Mouse (Mus musculus): ENCODE measurements at regions not wholly inside any gene's neighbourhood (a gene's known extent, or its start where the extent isn't known, plus 50 kb on each side); places are given as distances from the start of the nearest gene placed in this dataset.
A peak's percentile ranks its signal among the peaks of the same experiment; 100 is the strongest.

DNA sequence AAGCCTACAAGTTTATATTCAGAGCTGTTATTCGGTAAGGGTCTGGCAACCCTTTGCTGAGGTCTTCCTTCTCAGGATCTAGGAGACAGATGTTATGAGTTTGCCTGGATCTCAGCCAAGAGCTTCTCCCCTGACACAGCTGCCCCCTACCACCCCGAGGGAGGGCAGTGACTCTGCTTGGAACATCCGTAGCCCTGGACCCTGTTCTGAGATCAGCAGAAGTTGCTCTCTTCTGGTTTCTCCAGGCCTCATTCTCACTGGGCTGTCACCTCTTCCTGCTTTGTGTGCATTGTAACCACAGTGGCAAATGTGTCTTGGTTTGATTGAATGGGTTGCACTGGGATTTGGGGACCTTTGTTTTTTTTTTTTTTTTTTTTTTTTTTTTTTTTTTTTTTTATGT lies 342.4 kb upstream of the Rnaseh2b start:
- ATAC-seq, result no peak
- Histone ChIP-seq H3K27ac (ENCODE audit: low read length) (no peak overlapping the region), H3K27me3 (replicated peaks; ENCODE audit: insufficient read depth, low read length) (no peaks in the 10 kb centered on the region), H3K36me3 (ENCODE audit: insufficient read depth, low read length) (no peaks in the 10 kb centered on the region), H3K4me3 (ENCODE audit: low read depth, low read length) (no peak overlapping the region), H3K9ac (replicated peaks; ENCODE audit: low read depth) (no peak overlapping the region), H3K9me3 (ENCODE audit: low read length) (no peaks in the 10 kb centered on the region), H3K4me2 (replicated peaks; ENCODE audit: low read depth, low read length) (no peak overlapping the region), H3K4me1 (ENCODE audit: insufficient read depth, low read depth, low read length) (no peaks in the 10 kb centered on the region)
- no peak for DNase-seq (ENCODE audit: low spot score)
- TF ChIP-seq EP300 (IDR thresholded peaks at IDR 0.05), result no peak
- TF ChIP-seq CTCF (IDR thresholded peaks at IDR 0.05), result no peak
- WGBS, result 24% methylated on average over 3 of the region's 3 CpGs

DNA sequence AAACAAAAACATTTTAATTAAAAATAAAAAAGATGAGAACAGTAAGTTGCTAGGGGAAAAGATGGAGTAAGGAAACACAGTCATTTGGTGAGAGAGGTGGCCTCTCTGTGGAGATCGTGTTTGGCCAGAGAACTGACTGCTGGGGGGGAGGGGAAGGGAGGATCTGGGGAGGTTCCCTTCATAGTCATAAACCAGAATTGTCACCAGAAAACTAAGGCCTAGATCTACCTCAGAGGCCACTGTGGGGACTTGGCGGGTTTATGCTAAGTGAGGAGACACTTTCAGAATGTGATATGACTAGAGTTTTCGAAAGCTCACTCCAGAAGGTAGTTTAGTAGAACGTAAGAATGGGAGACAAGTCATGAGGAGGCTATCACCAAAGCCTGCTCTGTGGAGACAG lies 339.4 kb upstream of the Rnaseh2b start:
- Histone ChIP-seq H3K9ac (replicated peaks; ENCODE audit: low read depth) (no peak overlapping the region), H3K4me2 (replicated peaks; ENCODE audit: low read depth, low read length) (no peak overlapping the region), H3K9me3 (ENCODE audit: low read length) (no peaks in the 10 kb centered on the region), H3K4me1 (ENCODE audit: insufficient read depth, low read depth, low read length) (no peaks in the 10 kb centered on the region), H3K27me3 (replicated peaks; ENCODE audit: insufficient read depth, low read length) (no peaks in the 10 kb centered on the region), H3K27ac (ENCODE audit: low read length) (no peak overlapping the region), H3K36me3 (ENCODE audit: insufficient read depth, low read length) (no peaks in the 10 kb centered on the region), H3K4me3 (ENCODE audit: low read depth, low read length) (no peak overlapping the region)
- TF ChIP-seq EP300 (IDR thresholded peaks at IDR 0.05), result no peak
- 92% methylated on average over 4 of the region's 4 CpGs for WGBS
- no peak for ATAC-seq
- DNase-seq (ENCODE audit: low spot score), result no peak

DNA sequence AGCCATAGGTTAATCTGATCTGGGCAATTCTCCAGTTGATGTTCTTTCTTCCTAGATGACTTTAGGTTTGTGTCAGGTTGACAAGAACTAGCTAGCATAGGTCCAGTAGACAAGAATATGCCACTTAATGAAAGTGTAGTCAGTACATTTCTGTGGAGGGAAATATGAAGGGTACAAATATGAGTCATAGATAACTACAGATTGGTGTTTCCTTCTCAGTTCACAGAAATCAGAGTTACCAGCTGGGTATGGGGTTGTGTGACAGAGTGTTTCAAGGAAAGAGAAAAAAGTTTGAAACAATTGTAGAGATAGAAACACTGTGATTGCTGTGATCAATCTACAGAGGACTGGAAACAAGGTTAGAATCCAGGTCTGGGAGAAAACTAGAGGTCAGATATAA lies 337.0 kb upstream of the Rnaseh2b start:
- Histone ChIP-seq H3K9me3 (ENCODE audit: low read length) (no peaks in the 10 kb centered on the region), H3K4me1 (ENCODE audit: insufficient read depth, low read depth, low read length) (no peaks in the 10 kb centered on the region), H3K9ac (replicated peaks; ENCODE audit: low read depth) (no peak overlapping the region), H3K4me2 (replicated peaks; ENCODE audit: low read depth, low read length) (no peak overlapping the region), H3K27ac (ENCODE audit: low read length) (no peak overlapping the region), H3K27me3 (replicated peaks; ENCODE audit: insufficient read depth, low read length) (no peaks in the 10 kb centered on the region), H3K36me3 (ENCODE audit: insufficient read depth, low read length) (no peaks in the 10 kb centered on the region), H3K4me3 (ENCODE audit: low read depth, low read length) (no peak overlapping the region)
- no peak for ATAC-seq
- DNase-seq (ENCODE audit: low spot score), result no peak
- TF ChIP-seq CTCF (IDR thresholded peaks at IDR 0.05), result no peak
- no peak for TF ChIP-seq EP300 (IDR thresholded peaks at IDR 0.05)

DNA sequence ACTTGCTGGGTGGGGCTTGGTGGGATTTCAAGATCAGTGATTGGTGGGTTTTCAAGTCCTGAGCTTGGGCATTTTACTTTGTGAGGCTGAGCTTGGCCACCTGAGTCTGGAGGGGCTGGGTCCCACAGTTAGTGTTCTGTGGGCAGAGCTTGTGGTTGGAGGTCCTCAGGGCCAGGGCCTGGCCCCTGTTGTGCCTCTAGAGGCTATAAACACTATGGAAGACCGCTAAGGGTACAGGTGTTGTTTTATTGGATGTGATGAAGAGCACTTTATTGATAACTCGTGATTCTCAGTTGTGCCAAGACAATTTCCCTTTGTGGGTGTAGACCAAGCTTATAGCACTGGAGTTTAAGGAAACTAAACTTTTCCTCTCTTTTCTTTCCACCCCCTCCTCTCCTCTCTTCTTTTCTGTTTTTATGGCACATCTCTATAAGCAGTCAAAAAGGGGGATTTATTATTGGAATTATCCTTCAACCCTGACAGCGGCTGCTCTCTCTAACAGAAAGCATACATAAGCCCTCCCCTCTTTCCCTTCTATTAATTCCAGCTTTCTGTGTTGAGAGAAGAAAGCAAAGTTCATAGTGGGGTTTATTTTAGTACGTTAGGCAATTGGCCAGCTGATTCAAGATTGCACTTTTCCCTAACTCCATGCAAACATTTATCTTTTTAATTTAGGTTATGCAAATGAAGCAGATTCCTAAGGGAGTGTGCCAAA lies 332.0 kb upstream of the Rnaseh2b start:
- Histone ChIP-seq H3K9me3 (ENCODE audit: low read length) (peaks cover 2% of the 10 kb centered on the region; the same call in 1 of the 2 replicates), H3K27me3 (replicated peaks; ENCODE audit: insufficient read depth, low read length) (no peaks in the 10 kb centered on the region), H3K4me2 (replicated peaks; ENCODE audit: low read depth, low read length) (no peak overlapping the region), H3K9ac (replicated peaks; ENCODE audit: low read depth) (no peak overlapping the region), H3K36me3 (ENCODE audit: insufficient read depth, low read length) (no peaks in the 10 kb centered on the region), H3K27ac (ENCODE audit: low read length) (no peak overlapping the region), H3K4me1 (ENCODE audit: insufficient read depth, low read depth, low read length) (no peaks in the 10 kb centered on the region), H3K4me3 (ENCODE audit: low read depth, low read length) (no peak overlapping the region)
- no peak for TF ChIP-seq CTCF (IDR thresholded peaks at IDR 0.05)
- TF ChIP-seq EP300 (IDR thresholded peaks at IDR 0.05), result no peak
- 73% methylated on average over 4 of the region's 4 CpGs for WGBS
- DNase-seq (ENCODE audit: low spot score) (no peak), ATAC-seq (no peak)

DNA sequence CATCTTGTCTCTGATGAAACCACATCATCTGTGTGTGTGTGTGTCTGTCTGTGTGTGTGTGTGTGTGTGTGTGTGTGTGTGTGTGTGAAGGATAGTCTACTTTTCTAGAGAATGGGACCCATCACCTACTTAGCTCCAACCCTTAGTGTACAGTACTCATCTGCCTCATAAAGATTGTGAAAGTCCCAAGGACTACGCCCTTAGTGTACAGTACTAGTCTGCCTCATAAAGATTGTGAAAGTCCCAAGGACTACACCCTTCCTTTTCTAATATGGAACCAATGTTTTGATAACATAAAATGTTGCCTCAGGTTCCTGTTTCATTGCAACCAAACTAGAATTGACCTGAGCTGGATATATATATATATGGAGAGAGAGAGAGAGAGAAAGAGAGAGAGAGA lies 323.9 kb upstream of the Rnaseh2b start:
- no peaks in the 10 kb centered on the region for H3K4me1 ChIP-seq (ENCODE audit: insufficient read depth, low read depth, low read length)
- H3K36me3 ChIP-seq (ENCODE audit: insufficient read depth, low read length), result no peaks in the 10 kb centered on the region
- H3K9ac ChIP-seq (replicated peaks; ENCODE audit: low read depth), result no peak overlapping the region
- H3K27me3 ChIP-seq (replicated peaks; ENCODE audit: insufficient read depth, low read length), result no peaks in the 10 kb centered on the region
- TF ChIP-seq EP300 (IDR thresholded peaks at IDR 0.05) (peak; percentile 58), CTCF (IDR thresholded peaks at IDR 0.05) (no peak)
- no peak overlapping the region for H3K4me2 ChIP-seq (replicated peaks; ENCODE audit: low read depth, low read length)
- peak; percentile 66 for ATAC-seq
- no peak overlapping the region for H3K27ac ChIP-seq (ENCODE audit: low read length)
- WGBS, result 83% methylated on average over 1 of the region's 1 CpGs
- no peak overlapping the region for H3K4me3 ChIP-seq (ENCODE audit: low read depth, low read length)
- DNase-seq (ENCODE audit: low spot score), result peak; percentile 13
- no peaks in the 10 kb centered on the region for H3K9me3 ChIP-seq (ENCODE audit: low read length)

DNA sequence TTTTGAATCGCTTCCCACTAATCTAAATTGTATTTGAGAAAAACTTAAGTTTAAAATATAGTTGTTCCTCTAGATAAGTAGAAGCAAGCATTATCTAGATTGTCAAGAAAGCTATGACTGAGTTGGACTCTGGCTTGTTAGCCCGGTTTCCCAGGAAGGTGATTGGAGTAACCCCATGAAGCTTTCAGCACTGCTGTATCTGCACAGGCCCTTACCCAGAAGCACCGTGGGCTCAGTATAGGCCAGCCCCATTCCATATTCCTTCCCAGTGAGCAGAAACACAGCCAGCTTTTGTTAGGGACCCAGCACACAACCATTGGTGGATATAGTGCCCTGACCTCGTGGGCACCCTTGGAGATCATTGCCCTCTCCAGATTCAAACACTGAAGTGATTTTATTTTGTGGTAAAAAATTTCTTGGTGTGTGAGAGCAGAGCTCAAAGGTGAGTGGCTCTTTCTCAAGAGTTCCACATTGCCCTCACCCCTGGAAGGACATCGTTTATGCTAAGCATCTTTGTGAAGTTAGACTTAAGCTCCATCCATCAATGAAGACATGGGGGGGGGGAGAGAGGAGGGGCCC lies 323.3 kb upstream of the Rnaseh2b start:
- H3K27me3 ChIP-seq (replicated peaks; ENCODE audit: insufficient read depth, low read length), result no peaks in the 10 kb centered on the region
- no peak for DNase-seq (ENCODE audit: low spot score)
- no peak overlapping the region for H3K4me2 ChIP-seq (replicated peaks; ENCODE audit: low read depth, low read length)
- no peak overlapping the region for H3K4me3 ChIP-seq (ENCODE audit: low read depth, low read length)
- no peaks in the 10 kb centered on the region for H3K4me1 ChIP-seq (ENCODE audit: insufficient read depth, low read depth, low read length)
- no peaks in the 10 kb centered on the region for H3K9me3 ChIP-seq (ENCODE audit: low read length)
- H3K27ac ChIP-seq (ENCODE audit: low read length), result no peak overlapping the region
- no peaks in the 10 kb centered on the region for H3K36me3 ChIP-seq (ENCODE audit: insufficient read depth, low read length)
- H3K9ac ChIP-seq (replicated peaks; ENCODE audit: low read depth), result no peak overlapping the region
- TF ChIP-seq EP300 (IDR thresholded peaks at IDR 0.05) (no peak), CTCF (IDR thresholded peaks at IDR 0.05) (no peak)
- no peak for ATAC-seq
- WGBS, result 72% methylated on average over 5 of the region's 5 CpGs
